Mouse (Mus musculus): ENCODE results near the gene Adamts4. TPM values are rescaled to one million over a fixed set of nuclear protein-coding genes. Genes with fewer than 3 reads are reported as not detected.

The Adamts4 gene
- polyA plus RNA-seq, 1 experiment from 2014 or later: 3.7 TPM

DNA sequence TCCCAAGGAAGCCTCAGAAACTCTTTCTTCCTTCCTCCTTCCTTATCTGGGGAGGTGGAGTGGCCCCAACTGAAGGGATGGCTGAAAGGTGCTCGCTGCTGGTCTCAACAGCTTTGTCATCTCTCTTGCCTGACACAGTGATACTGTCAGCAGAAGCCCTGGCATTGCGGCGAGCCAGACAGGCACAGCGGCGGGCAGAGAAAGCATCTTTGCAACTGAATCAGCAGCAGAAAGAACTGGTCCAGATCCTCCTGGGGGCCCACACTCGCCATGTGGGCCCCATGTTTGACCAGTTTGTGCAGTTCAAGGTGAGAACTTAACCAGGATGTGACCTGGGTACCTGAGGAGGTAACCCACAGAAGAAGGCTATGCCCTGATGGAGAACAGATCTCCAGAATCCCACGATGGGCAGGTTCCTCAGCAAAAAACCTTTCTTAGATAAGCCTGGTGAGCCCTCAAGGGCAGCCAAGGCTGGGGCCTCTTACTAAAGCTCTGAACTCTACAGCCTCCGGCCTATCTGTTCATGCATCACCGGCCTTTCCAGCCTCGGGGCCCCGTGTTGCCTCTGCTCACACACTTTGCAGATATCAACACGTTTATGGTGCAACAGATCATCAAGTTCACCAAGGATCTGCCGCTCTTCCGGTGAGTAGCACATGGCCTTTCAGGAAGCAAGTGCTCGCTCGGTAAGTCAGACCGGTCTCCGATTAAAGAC is 33.8 kb upstream of the Adamts4 start:
- Histone ChIP-seq H3K9ac (no peak overlapping the region), H3K27me3 (ENCODE audit: control insufficient read depth, insufficient read depth, low read length) (no peaks in the 10 kb centered on the region), H3K4me3 (replicated peaks; ENCODE audit: low read length) (no peak overlapping the region), H3K27ac (no peak overlapping the region), H3K9me3 (ENCODE audit: control insufficient read depth, low read length) (no peaks in the 10 kb centered on the region), H3K36me3 (replicated peaks; ENCODE audit: control insufficient read depth, insufficient read depth) (peaks cover 25% of the 10 kb centered on the region), H3K4me2 (replicated peaks) (no peak overlapping the region), H3K4me1 (replicated peaks; ENCODE audit: control insufficient read depth, insufficient read depth, low read length) (peaks cover 6% of the 10 kb centered on the region)
- ATAC-seq (ENCODE audit: low FRiP score): no peak
- WGBS: 92% methylated on average over 18 of the region's 18 CpGs
- no peak for DNase-seq (ENCODE audit: low spot score)

DNA sequence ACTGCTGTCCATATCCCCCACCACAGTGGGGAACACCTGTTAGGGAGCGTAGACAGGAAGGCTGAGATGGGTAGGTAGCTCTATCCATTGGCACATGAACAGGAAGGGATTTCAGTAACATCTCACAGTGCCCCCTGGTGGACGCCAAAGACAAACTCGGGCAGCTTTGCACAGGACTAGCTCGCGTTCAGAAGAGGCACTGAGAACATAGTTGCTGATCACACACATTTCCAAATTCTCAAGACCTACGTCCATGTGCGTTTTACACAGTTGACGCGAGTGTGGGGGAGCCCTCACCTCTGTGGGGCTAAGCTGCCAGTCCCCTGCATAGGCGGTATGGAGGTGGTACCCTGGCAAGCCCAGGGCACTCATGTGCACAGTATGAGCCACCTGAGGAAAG is 29.4 kb upstream of the Adamts4 start:
- 5% methylated on average over 10 of the region's 10 CpGs for WGBS
- H3K27me3 ChIP-seq (ENCODE audit: control insufficient read depth, insufficient read depth, low read length): no peaks in the 10 kb centered on the region
- H3K27ac ChIP-seq: no peak overlapping the region
- peak overlapping the region; percentile 84 for H3K4me2 ChIP-seq (replicated peaks)
- no peak overlapping the region; the same call in 1 of the 2 replicates for H3K9ac ChIP-seq
- peak; percentile 46 for ATAC-seq (ENCODE audit: low FRiP score)
- no peaks in the 10 kb centered on the region for H3K9me3 ChIP-seq (ENCODE audit: control insufficient read depth, low read length)
- peaks cover 10% of the 10 kb centered on the region for H3K4me1 ChIP-seq (replicated peaks; ENCODE audit: control insufficient read depth, insufficient read depth, low read length)
- DNase-seq (ENCODE audit: low spot score): peak; percentile 90
- H3K4me3 ChIP-seq (replicated peaks; ENCODE audit: low read length): peak overlapping the region; percentile 53
- peaks cover 25% of the 10 kb centered on the region for H3K36me3 ChIP-seq (replicated peaks; ENCODE audit: control insufficient read depth, insufficient read depth)

- Histone ChIP-seq H3K4me1 (replicated peaks; ENCODE audit: control insufficient read depth, insufficient read depth, low read length) (peaks cover 10% of the 10 kb centered on the region), H3K9me3 (ENCODE audit: control insufficient read depth, low read length) (no peaks in the 10 kb centered on the region), H3K9ac (peak overlapping the region; percentile 65), H3K27me3 (ENCODE audit: control insufficient read depth, insufficient read depth, low read length) (no peaks in the 10 kb centered on the region), H3K27ac (peak overlapping the region; percentile 68; the same call in 1 of the 2 replicates), H3K4me2 (replicated peaks) (peak overlapping the region; percentile 84), H3K36me3 (replicated peaks; ENCODE audit: control insufficient read depth, insufficient read depth) (peaks cover 25% of the 10 kb centered on the region), H3K4me3 (replicated peaks; ENCODE audit: low read length) (peak overlapping the region; percentile 53)
- 8% methylated on average over 22 of the region's 22 CpGs for WGBS
- ATAC-seq (ENCODE audit: low FRiP score): no peak
- DNase-seq (ENCODE audit: low spot score): no peak
Observed at GRCm38 (mm10) chr1:171221281-171222193, 28.7 kb upstream of the Adamts4 start.

DNA sequence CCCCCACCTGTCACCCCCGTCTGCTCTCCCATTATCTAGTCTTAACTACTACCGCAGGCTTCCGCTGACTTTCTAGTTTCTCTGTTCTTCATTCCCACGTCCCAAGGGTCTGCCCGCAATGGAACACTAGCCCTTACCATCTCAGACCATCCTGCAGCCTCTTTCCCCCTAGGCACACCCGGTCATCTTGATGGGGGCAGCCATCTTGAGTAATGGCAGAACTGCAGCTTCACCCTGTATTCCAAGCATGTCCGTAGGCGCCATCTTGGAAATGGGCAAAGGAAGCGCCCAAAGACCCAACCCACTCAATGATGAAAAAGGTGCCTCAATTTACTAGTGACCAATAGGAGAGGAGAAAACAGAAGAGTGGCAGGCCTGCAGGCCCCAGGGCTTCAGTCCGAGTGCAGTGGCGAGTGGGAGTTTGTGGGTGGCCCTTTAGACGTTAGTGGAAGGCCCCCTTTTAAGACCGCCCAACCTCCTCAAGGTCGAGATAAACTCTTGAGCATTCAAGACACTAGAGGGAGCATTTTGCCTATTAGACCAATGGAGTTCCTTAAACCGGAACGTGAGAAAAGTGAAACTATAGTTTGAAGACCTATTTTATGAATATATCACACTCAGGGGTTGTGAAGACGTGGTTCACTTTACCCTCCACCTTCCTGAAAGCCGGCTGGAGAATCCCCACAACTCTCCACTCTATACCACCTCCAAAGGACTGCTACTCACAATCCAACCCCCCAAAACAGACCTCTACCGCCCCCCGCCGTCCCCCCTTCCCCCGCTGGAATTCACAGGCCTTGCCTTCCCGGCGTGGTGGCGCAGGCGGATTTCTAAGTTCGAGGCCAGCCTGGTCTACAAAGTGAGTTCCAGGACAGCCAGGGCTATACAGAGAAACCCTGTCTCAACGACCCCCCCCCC is 27.7 kb upstream of the Adamts4 start, which contains the start of gene Tomm40l:
Gene Tomm40l (minus strand): TSS at position 277 of the 918 bp plus-strand sequence.
- H3K4me3 ChIP-seq (replicated peaks; ENCODE audit: low read length): peak within 1 kb of the TSS; percentile 53
- H3K4me1 ChIP-seq (replicated peaks; ENCODE audit: control insufficient read depth, insufficient read depth, low read length): peaks cover 10% of the 10 kb centered on the region
- peak within 1 kb of the TSS; percentile 65 for H3K9ac ChIP-seq
- no peaks in the 10 kb centered on the region for H3K27me3 ChIP-seq (ENCODE audit: control insufficient read depth, insufficient read depth, low read length)
- peak; percentile 97 for ATAC-seq (ENCODE audit: low FRiP score)
- DNase-seq (ENCODE audit: low spot score): peak; percentile 92
- H3K36me3 ChIP-seq (replicated peaks; ENCODE audit: control insufficient read depth, insufficient read depth): peaks cover 25% of the 10 kb centered on the region
- peak within 1 kb of the TSS; percentile 68 for H3K27ac ChIP-seq
- H3K9me3 ChIP-seq (ENCODE audit: control insufficient read depth, low read length): no peaks in the 10 kb centered on the region
- 4% methylated on average over 28 of the region's 28 CpGs for WGBS
- H3K4me2 ChIP-seq (replicated peaks): peak within 1 kb of the TSS; percentile 84

GRCm38 (mm10) chr1:171223168-171223567 is 27.1 kb upstream of the Adamts4 start:
- Histone ChIP-seq H3K36me3 (replicated peaks; ENCODE audit: control insufficient read depth, insufficient read depth) (peaks cover 23% of the 10 kb centered on the region), H3K9me3 (ENCODE audit: control insufficient read depth, low read length) (no peaks in the 10 kb centered on the region), H3K4me1 (replicated peaks; ENCODE audit: control insufficient read depth, insufficient read depth, low read length) (peaks cover 10% of the 10 kb centered on the region), H3K4me3 (replicated peaks; ENCODE audit: low read length) (peak overlapping the region; percentile 53; the same call in 1 of the 2 replicates), H3K4me2 (replicated peaks) (peak overlapping the region; percentile 84), H3K27ac (peak overlapping the region; percentile 55; the same call in 1 of the 2 replicates), H3K27me3 (ENCODE audit: control insufficient read depth, insufficient read depth, low read length) (no peaks in the 10 kb centered on the region), H3K9ac (peak overlapping the region; percentile 35; the same call in 1 of the 2 replicates)
- 84% methylated on average over 6 of the region's 6 CpGs for whole genome bisulfite sequencing
- ATAC-seq (ENCODE audit: low FRiP score): no peak
- DNase-seq (ENCODE audit: low spot score): no peak

DNA sequence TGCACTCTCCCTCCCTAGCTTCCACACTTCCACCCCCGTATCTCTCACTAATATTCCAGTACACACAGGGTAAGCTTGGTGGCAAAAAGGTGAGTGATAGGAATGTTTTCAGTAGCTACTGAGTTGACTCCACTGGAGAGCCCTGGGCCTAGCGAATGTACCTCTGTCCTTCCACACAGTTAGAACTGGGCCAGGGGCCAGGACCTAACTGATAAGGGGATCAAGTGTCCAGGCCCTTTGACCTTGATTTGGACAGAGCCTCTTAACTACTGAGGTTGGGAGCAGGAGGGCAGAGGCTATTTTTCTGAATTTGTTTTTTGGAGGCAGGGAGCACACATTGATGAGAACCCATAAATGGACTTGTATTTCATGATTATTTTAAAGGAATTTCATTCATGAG is 26.4 kb upstream of the Adamts4 start:
- WGBS: 92% methylated on average over 2 of the region's 2 CpGs
- H3K4me3 ChIP-seq (replicated peaks; ENCODE audit: low read length): no peak overlapping the region
- no peak for ATAC-seq (ENCODE audit: low FRiP score)

DNA sequence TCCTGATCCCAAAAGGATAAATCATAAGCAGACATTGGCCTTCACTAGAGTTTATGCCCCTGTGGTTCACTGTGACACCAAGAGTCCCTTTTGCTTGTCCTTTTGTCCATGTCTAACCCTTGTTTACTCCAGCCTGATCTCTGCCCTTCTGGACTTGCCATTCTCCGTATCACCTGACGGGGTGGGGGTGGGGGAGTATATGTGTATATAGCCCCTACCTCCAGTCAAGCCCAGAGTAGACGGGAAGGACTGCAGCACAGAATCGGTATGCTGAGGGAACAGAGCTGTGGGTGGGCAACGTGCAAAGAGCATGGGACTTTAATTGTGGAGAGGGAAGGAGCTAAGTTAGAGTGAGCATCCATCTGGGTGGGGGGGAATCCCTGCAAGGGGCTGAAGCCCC is 25.4 kb upstream of the Adamts4 start, which contains the start of gene Apoa2:
Gene Apoa2 (plus strand): TSS at position 198 of the 400 bp plus-strand sequence.
- WGBS: 85% methylated on average over 5 of the region's 5 CpGs

More for the DNA sequence above, 26.4 kb upstream of the Adamts4 start:
- Histone ChIP-seq H3K4me2 (replicated peaks) (no peak overlapping the region), H3K9ac (no peak overlapping the region), H3K36me3 (replicated peaks; ENCODE audit: control insufficient read depth, insufficient read depth) (peaks cover 17% of the 10 kb centered on the region), H3K9me3 (ENCODE audit: control insufficient read depth, low read length) (no peaks in the 10 kb centered on the region), H3K4me1 (replicated peaks; ENCODE audit: control insufficient read depth, insufficient read depth, low read length) (peaks cover 10% of the 10 kb centered on the region), H3K27me3 (ENCODE audit: control insufficient read depth, insufficient read depth, low read length) (no peaks in the 10 kb centered on the region), H3K27ac (no peak overlapping the region)
- no peak for DNase-seq (ENCODE audit: low spot score)

DNA sequence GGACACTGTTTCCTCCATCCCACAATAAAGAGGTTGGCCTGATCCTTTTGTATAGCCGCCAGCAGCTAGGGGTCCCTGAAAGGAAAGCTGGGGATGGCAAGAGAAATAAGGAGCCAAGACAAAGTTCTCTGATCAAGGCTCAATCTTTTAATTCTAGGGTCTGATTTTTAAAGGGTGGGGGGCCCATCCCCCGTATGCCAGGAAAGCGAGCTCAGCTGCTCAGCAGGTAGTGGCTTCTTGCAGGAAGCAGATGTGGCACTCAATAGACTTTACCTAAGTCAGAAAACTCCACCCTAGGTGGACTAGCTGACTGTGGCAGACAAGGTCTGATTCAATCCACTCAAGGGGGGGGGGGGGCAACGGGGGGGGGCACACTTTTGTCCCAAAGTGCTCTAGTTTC is 23.4 kb upstream of the Adamts4 start:
- ATAC-seq (ENCODE audit: low FRiP score) (no peak), DNase-seq (ENCODE audit: low spot score) (no peak)
- Histone ChIP-seq H3K27ac (no peak overlapping the region), H3K4me2 (replicated peaks) (no peak overlapping the region), H3K4me1 (replicated peaks; ENCODE audit: control insufficient read depth, insufficient read depth, low read length) (peaks cover under 1% of the 10 kb centered on the region; the same call in 1 of the 2 replicates), H3K4me3 (replicated peaks; ENCODE audit: low read length) (no peak overlapping the region), H3K27me3 (ENCODE audit: control insufficient read depth, insufficient read depth, low read length) (no peaks in the 10 kb centered on the region), H3K36me3 (replicated peaks; ENCODE audit: control insufficient read depth, insufficient read depth) (no peaks in the 10 kb centered on the region), H3K9me3 (ENCODE audit: control insufficient read depth, low read length) (no peaks in the 10 kb centered on the region), H3K9ac (no peak overlapping the region)
- 48% methylated on average over 3 of the region's 4 CpGs for WGBS

More for the DNA sequence above, 25.4 kb upstream of the Adamts4 start, which contains the start of gene Apoa2:
- Histone ChIP-seq H3K4me3 (replicated peaks; ENCODE audit: low read length) (no peak within 1 kb of the TSS), H3K27ac (no peak within 1 kb of the TSS), H3K4me1 (replicated peaks; ENCODE audit: control insufficient read depth, insufficient read depth, low read length) (peaks cover 10% of the 10 kb centered on the region), H3K9ac (no peak within 1 kb of the TSS), H3K36me3 (replicated peaks; ENCODE audit: control insufficient read depth, insufficient read depth) (peaks cover 6% of the 10 kb centered on the region), H3K9me3 (ENCODE audit: control insufficient read depth, low read length) (no peaks in the 10 kb centered on the region), H3K27me3 (ENCODE audit: control insufficient read depth, insufficient read depth, low read length) (no peaks in the 10 kb centered on the region), H3K4me2 (replicated peaks) (no peak within 1 kb of the TSS)
- DNase-seq (ENCODE audit: low spot score): no peak
- ATAC-seq (ENCODE audit: low FRiP score): no peak
